Mouse (Mus musculus): ENCODE results near the gene Mybpc2.

The Mybpc2 gene

GRCm38 (mm10) chr7:44525126-44525832, 823 bp upstream of the Mybpc2 start:
- DNase-seq (ENCODE audit: low spot score in 2 of 2) = peak; percentile 52 to 71

- no peak for DNase-seq (ENCODE audit: low spot score in 2 of 2)
These were observed 1.4 kb downstream of the Mybpc2 start for GRCm38 (mm10) chr7:44523056-44523455.

GRCm38 (mm10) chr7:44521710-44522109, 2.7 kb downstream of the Mybpc2 start:
- peak; percentile 49 to 75 for DNase-seq (ENCODE audit: low spot score in 2 of 2)

GRCm38 (mm10) chr7:44520990-44521389, 3.5 kb downstream of the Mybpc2 start:
- DNase-seq (ENCODE audit: low spot score in 2 of 2) = no peak

- DNase-seq (ENCODE audit: low spot score in 2 of 2) = no peak
These were observed 5.1 kb downstream of the Mybpc2 start for GRCm38 (mm10) chr7:44519240-44519913.

GRCm38 (mm10) chr7:44507491-44507890, 17.0 kb downstream of the Mybpc2 start:
- DNase-seq (ENCODE audit: low spot score in 2 of 2) = no peak

- DNase-seq (ENCODE audit: low spot score in 2 of 2) = peak; percentile 54 to 83
These were observed 22.8 kb downstream of the Mybpc2 start for GRCm38 (mm10) chr7:44501563-44502115.

- no peak for DNase-seq (ENCODE audit: low spot score in 2 of 2)
These were observed 24.4 kb downstream of the Mybpc2 start for GRCm38 (mm10) chr7:44500046-44500445.

GRCm38 (mm10) chr7:44498922-44499321, 25.5 kb downstream of the Mybpc2 start:
- no peak for DNase-seq (ENCODE audit: low spot score in 2 of 2)

GRCm38 (mm10) chr7:44497361-44498055, 26.9 kb downstream of the Mybpc2 start:
- no peak for DNase-seq (ENCODE audit: low spot score in 2 of 2)

GRCm38 (mm10) chr7:44496771-44497109, 27.7 kb downstream of the Mybpc2 start:
- no peak for DNase-seq (ENCODE audit: low spot score in 2 of 2)

- peak; percentile 97 to 98 for DNase-seq (ENCODE audit: low spot score in 2 of 2)
These were observed 28.3 kb downstream of the Mybpc2 start, which contains the start of the genes Emc10 and Fam71e1 for GRCm38 (mm10) chr7:44495992-44496770. TSS of gene Emc10 (minus strand) at chr7:44496529. TSS of gene Fam71e1 (plus strand) at chr7:44496581.

GRCm38 (mm10) chr7:44495086-44495485, 29.4 kb downstream of the Mybpc2 start:
- no peak for DNase-seq (ENCODE audit: low spot score in 2 of 2)

- DNase-seq (ENCODE audit: low spot score in 2 of 2) = no peak
These were observed 29.8 kb downstream of the Mybpc2 start for GRCm38 (mm10) chr7:44494681-44495080.

- DNase-seq (ENCODE audit: low spot score in 2 of 2) = peak in 1 of 2 experiments; percentile 16
These were observed 32.2 kb downstream of the Mybpc2 start for GRCm38 (mm10) chr7:44492166-44492826.

- no peak for DNase-seq (ENCODE audit: low spot score in 2 of 2)
These were observed 33.1 kb downstream of the Mybpc2 start for GRCm38 (mm10) chr7:44491391-44491790.

- DNase-seq (ENCODE audit: low spot score in 2 of 2) = peak in 1 of 2 experiments; percentile 19
These were observed 34.2 kb downstream of the Mybpc2 start for GRCm38 (mm10) chr7:44490281-44490680.

GRCm38 (mm10) chr7:44488545-44488944, 35.9 kb downstream of the Mybpc2 start:
- DNase-seq (ENCODE audit: low spot score in 2 of 2) = no peak

GRCm38 (mm10) chr7:44487936-44488335, 36.5 kb downstream of the Mybpc2 start:
- no peak for DNase-seq (ENCODE audit: low spot score in 2 of 2)

GRCm38 (mm10) chr7:44486927-44487575, 37.4 kb downstream of the Mybpc2 start:
- peak in 1 of 2 experiments; percentile 18 for DNase-seq (ENCODE audit: low spot score in 2 of 2)
